Mouse (Mus musculus): ENCODE results near the gene Armc12. TPM values are rescaled to one million over a fixed set of nuclear protein-coding genes. Genes with fewer than 3 reads are reported as not detected.
A peak's percentile ranks its signal among the peaks of the same experiment; 100 is the strongest.

Armc12 gene
- polyA plus RNA-seq, 1 experiment from 2014 or later, result not detected

GRCm38 (mm10) chr17:28511616-28512541 is 18.7 kb upstream of the Armc12 start:
- Histone ChIP-seq H3K4me2 (ENCODE audit: low read length) (no peak overlapping the region), H3K4me1 (ENCODE audit: control insufficient read depth, insufficient read depth, low read depth, low read length) (peaks cover 5% of the 10 kb centered on the region), H3K27ac (ENCODE audit: low read depth, low read length) (no peak overlapping the region), H3K4me3 (ENCODE audit: low read length) (no peak overlapping the region), H3K27me3 (replicated peaks; ENCODE audit: control insufficient read depth, insufficient read depth, low read length) (no peaks in the 10 kb centered on the region; the same call in 1 of the 2 replicates), H3K9me3 (ENCODE audit: control insufficient read depth, low read length) (no peaks in the 10 kb centered on the region), H3K36me3 (ENCODE audit: control insufficient read depth, insufficient read depth, low read length) (no peaks in the 10 kb centered on the region), H3K9ac (ENCODE audit: low read depth, low read length) (no peak overlapping the region)
- ATAC-seq, result no peak
- WGBS, result 40% methylated on average over 9 of the region's 9 CpGs

GRCm38 (mm10) chr17:28512696-28513095 is 17.9 kb upstream of the Armc12 start:
- H3K36me3 ChIP-seq (ENCODE audit: control insufficient read depth, insufficient read depth, low read length), result no peaks in the 10 kb centered on the region
- H3K4me3 ChIP-seq (ENCODE audit: low read length), result no peak overlapping the region
- no peak overlapping the region for H3K9ac ChIP-seq (ENCODE audit: low read depth, low read length)
- H3K27ac ChIP-seq (ENCODE audit: low read depth, low read length), result no peak overlapping the region
- 47% methylated on average over 6 of the region's 6 CpGs for WGBS
- no peaks in the 10 kb centered on the region for H3K9me3 ChIP-seq (ENCODE audit: control insufficient read depth, low read length)
- no peaks in the 10 kb centered on the region; the same call in 1 of the 2 replicates for H3K27me3 ChIP-seq (replicated peaks; ENCODE audit: control insufficient read depth, insufficient read depth, low read length)
- ATAC-seq, result no peak
- H3K4me2 ChIP-seq (ENCODE audit: low read length), result no peak overlapping the region
- peaks cover 7% of the 10 kb centered on the region for H3K4me1 ChIP-seq (ENCODE audit: control insufficient read depth, insufficient read depth, low read depth, low read length)

- WGBS, result 71% methylated on average over 1 of the region's 1 CpGs
- Histone ChIP-seq H3K27me3 (replicated peaks; ENCODE audit: control insufficient read depth, insufficient read depth, low read length) (no peaks in the 10 kb centered on the region; the same call in 1 of the 2 replicates), H3K27ac (ENCODE audit: low read depth, low read length) (no peak overlapping the region), H3K4me1 (ENCODE audit: control insufficient read depth, insufficient read depth, low read depth, low read length) (peaks cover 9% of the 10 kb centered on the region), H3K9ac (ENCODE audit: low read depth, low read length) (no peak overlapping the region), H3K9me3 (ENCODE audit: control insufficient read depth, low read length) (no peaks in the 10 kb centered on the region), H3K4me3 (ENCODE audit: low read length) (no peak overlapping the region), H3K4me2 (ENCODE audit: low read length) (no peak overlapping the region), H3K36me3 (ENCODE audit: control insufficient read depth, insufficient read depth, low read length) (no peaks in the 10 kb centered on the region)
- ATAC-seq, result no peak
Observed at GRCm38 (mm10) chr17:28513337-28513736, 17.3 kb upstream of the Armc12 start.

- WGBS, result 72% methylated on average over 7 of the region's 7 CpGs
- H3K27ac ChIP-seq (ENCODE audit: low read depth, low read length), result no peak overlapping the region
Observed at GRCm38 (mm10) chr17:28513844-28514243, 16.8 kb upstream of the Armc12 start.

GRCm38 (mm10) chr17:28514555-28514954 is 16.1 kb upstream of the Armc12 start:
- WGBS, result 51% methylated on average over 5 of the region's 5 CpGs
- no peaks in the 10 kb centered on the region for H3K36me3 ChIP-seq (ENCODE audit: control insufficient read depth, insufficient read depth, low read length)
- H3K9me3 ChIP-seq (ENCODE audit: control insufficient read depth, low read length), result no peaks in the 10 kb centered on the region
- no peak overlapping the region for H3K4me2 ChIP-seq (ENCODE audit: low read length)
- no peak for ATAC-seq
- H3K9ac ChIP-seq (ENCODE audit: low read depth, low read length), result no peak overlapping the region
- no peak overlapping the region for H3K27ac ChIP-seq (ENCODE audit: low read depth, low read length)
- H3K4me1 ChIP-seq (ENCODE audit: control insufficient read depth, insufficient read depth, low read depth, low read length), result peaks cover 15% of the 10 kb centered on the region
- no peak overlapping the region for H3K4me3 ChIP-seq (ENCODE audit: low read length)
- no peaks in the 10 kb centered on the region; the same call in 1 of the 2 replicates for H3K27me3 ChIP-seq (replicated peaks; ENCODE audit: control insufficient read depth, insufficient read depth, low read length)

More at GRCm38 (mm10) chr17:28513844-28514243, 16.8 kb upstream of the Armc12 start:
- peaks cover 14% of the 10 kb centered on the region for H3K4me1 ChIP-seq (ENCODE audit: control insufficient read depth, insufficient read depth, low read depth, low read length)
- H3K4me3 ChIP-seq (ENCODE audit: low read length), result no peak overlapping the region
- no peaks in the 10 kb centered on the region; the same call in 1 of the 2 replicates for H3K27me3 ChIP-seq (replicated peaks; ENCODE audit: control insufficient read depth, insufficient read depth, low read length)
- H3K9ac ChIP-seq (ENCODE audit: low read depth, low read length), result no peak overlapping the region
- ATAC-seq, result no peak
- H3K36me3 ChIP-seq (ENCODE audit: control insufficient read depth, insufficient read depth, low read length), result no peaks in the 10 kb centered on the region
- no peaks in the 10 kb centered on the region for H3K9me3 ChIP-seq (ENCODE audit: control insufficient read depth, low read length)
- H3K4me2 ChIP-seq (ENCODE audit: low read length), result no peak overlapping the region

- Histone ChIP-seq H3K4me3 (ENCODE audit: low read length) (no peak overlapping the region), H3K36me3 (ENCODE audit: control insufficient read depth, insufficient read depth, low read length) (no peaks in the 10 kb centered on the region), H3K4me2 (ENCODE audit: low read length) (no peak overlapping the region), H3K9ac (ENCODE audit: low read depth, low read length) (no peak overlapping the region), H3K4me1 (ENCODE audit: control insufficient read depth, insufficient read depth, low read depth, low read length) (peaks cover 15% of the 10 kb centered on the region), H3K9me3 (ENCODE audit: control insufficient read depth, low read length) (no peaks in the 10 kb centered on the region), H3K27ac (ENCODE audit: low read depth, low read length) (no peak overlapping the region), H3K27me3 (replicated peaks; ENCODE audit: control insufficient read depth, insufficient read depth, low read length) (peaks cover 2% of the 10 kb centered on the region)
- 63% methylated on average over 10 of the region's 10 CpGs for WGBS
- ATAC-seq, result no peak; the same call in 1 of the 2 replicates
Observed at GRCm38 (mm10) chr17:28515431-28516341, 14.9 kb upstream of the Armc12 start.

GRCm38 (mm10) chr17:28516881-28517280 is 13.7 kb upstream of the Armc12 start:
- 84% methylated on average over 4 of the region's 4 CpGs for WGBS

GRCm38 (mm10) chr17:28517441-28517955 is 13.1 kb upstream of the Armc12 start, which contains the start of gene Fkbp5:
Fkbp5 (minus strand) TSS chr17:28517527.
- H3K4me3 ChIP-seq (ENCODE audit: low read length), result peak within 1 kb of the TSS; percentile 53
- under 1% methylated on average over 16 of the region's 16 CpGs for WGBS
- peak within 1 kb of the TSS; percentile 94 for H3K4me2 ChIP-seq (ENCODE audit: low read length)
- H3K36me3 ChIP-seq (ENCODE audit: control insufficient read depth, insufficient read depth, low read length), result no peaks in the 10 kb centered on the region
- peaks cover 18% of the 10 kb centered on the region for H3K4me1 ChIP-seq (ENCODE audit: control insufficient read depth, insufficient read depth, low read depth, low read length)
- H3K9ac ChIP-seq (ENCODE audit: low read depth, low read length), result peak within 1 kb of the TSS; percentile 77
- peak within 1 kb of the TSS; percentile 72 for H3K27ac ChIP-seq (ENCODE audit: low read depth, low read length)
- peaks cover 6% of the 10 kb centered on the region for H3K27me3 ChIP-seq (replicated peaks; ENCODE audit: control insufficient read depth, insufficient read depth, low read length)
- H3K9me3 ChIP-seq (ENCODE audit: control insufficient read depth, low read length), result no peaks in the 10 kb centered on the region
- no peak for ATAC-seq

More at GRCm38 (mm10) chr17:28516881-28517280, 13.7 kb upstream of the Armc12 start:
- peak overlapping the region; percentile 94 for H3K4me2 ChIP-seq (ENCODE audit: low read length)
- peaks cover 6% of the 10 kb centered on the region for H3K27me3 ChIP-seq (replicated peaks; ENCODE audit: control insufficient read depth, insufficient read depth, low read length)
- no peak overlapping the region for H3K27ac ChIP-seq (ENCODE audit: low read depth, low read length)
- no peaks in the 10 kb centered on the region for H3K9me3 ChIP-seq (ENCODE audit: control insufficient read depth, low read length)
- no peaks in the 10 kb centered on the region for H3K36me3 ChIP-seq (ENCODE audit: control insufficient read depth, insufficient read depth, low read length)
- ATAC-seq, result no peak
- H3K4me3 ChIP-seq (ENCODE audit: low read length), result no peak overlapping the region; the same call in 1 of the 2 replicates
- H3K4me1 ChIP-seq (ENCODE audit: control insufficient read depth, insufficient read depth, low read depth, low read length), result peaks cover 13% of the 10 kb centered on the region
- no peak overlapping the region for H3K9ac ChIP-seq (ENCODE audit: low read depth, low read length)
